Mouse (Mus musculus): Measurements from ENCODE around the gene Barx2. TPM values are rescaled to one million over a fixed set of nuclear protein-coding genes. Genes with fewer than 3 reads are reported as not detected.
"Not testable (repeated sequence)": the region's sequence is repeated elsewhere in the genome, so short reads cannot be mapped to it uniquely, and the experiment has no call there.

Gene Barx2
- polyA plus RNA-seq (2012; rRNA removed), result 0.63 and 0.69 TPM in 2 replicates

- DNase-seq (ENCODE audit: low spot score), result peak; percentile 57
These were observed at the start of gene Barx2 for GRCm38 (mm10) chr9:31912921-31913738. Barx2 (minus strand) TSS chr9:31913462.

- no peak for DNase-seq (ENCODE audit: low spot score)
These were observed 49.0 kb upstream of the Barx2 start for GRCm38 (mm10) chr9:31962265-31962664.

GRCm38 (mm10) chr9:31960488-31960887 is 47.2 kb upstream of the Barx2 start:
- DNase-seq (ENCODE audit: low spot score), result no peak

- no peak for DNase-seq (ENCODE audit: low spot score)
These were observed 44.9 kb upstream of the Barx2 start for GRCm38 (mm10) chr9:31958120-31958519.

GRCm38 (mm10) chr9:31950506-31950905 is 37.2 kb upstream of the Barx2 start:
- DNase-seq (ENCODE audit: low spot score), result no peak

GRCm38 (mm10) chr9:31949031-31949430 is 35.8 kb upstream of the Barx2 start:
- DNase-seq (ENCODE audit: low spot score), result no peak

- DNase-seq (ENCODE audit: low spot score), result no peak
These were observed 33.8 kb upstream of the Barx2 start for GRCm38 (mm10) chr9:31947051-31947450.

GRCm38 (mm10) chr9:31942334-31942733 is 29.1 kb upstream of the Barx2 start:
- no peak for DNase-seq (ENCODE audit: low spot score)

GRCm38 (mm10) chr9:31936486-31936885 is 23.2 kb upstream of the Barx2 start:
- DNase-seq (ENCODE audit: low spot score), result not testable (repeated sequence)

GRCm38 (mm10) chr9:31931691-31932090 is 18.4 kb upstream of the Barx2 start:
- DNase-seq (ENCODE audit: low spot score), result no peak

GRCm38 (mm10) chr9:31931255-31931654 is 18.0 kb upstream of the Barx2 start:
- DNase-seq (ENCODE audit: low spot score), result no peak

- DNase-seq (ENCODE audit: low spot score), result no peak
These were observed 13.5 kb upstream of the Barx2 start for GRCm38 (mm10) chr9:31926766-31927165.

GRCm38 (mm10) chr9:31925830-31926624 is 12.8 kb upstream of the Barx2 start:
- DNase-seq (ENCODE audit: low spot score), result peak; percentile 66

GRCm38 (mm10) chr9:31923529-31923928 is 10.3 kb upstream of the Barx2 start:
- no peak for DNase-seq (ENCODE audit: low spot score)

GRCm38 (mm10) chr9:31919802-31920201 is 6.5 kb upstream of the Barx2 start:
- no peak for DNase-seq (ENCODE audit: low spot score)

GRCm38 (mm10) chr9:31916421-31916820 is 3.2 kb upstream of the Barx2 start:
- DNase-seq (ENCODE audit: low spot score), result no peak

GRCm38 (mm10) chr9:31914871-31915270 is 1.6 kb upstream of the Barx2 start:
- DNase-seq (ENCODE audit: low spot score), result no peak

GRCm38 (mm10) chr9:31913739-31914591 is 703 bp upstream of the Barx2 start:
- no peak for DNase-seq (ENCODE audit: low spot score)

GRCm38 (mm10) chr9:31912553-31912920 is 725 bp downstream of the Barx2 start:
- no peak for DNase-seq (ENCODE audit: low spot score)

GRCm38 (mm10) chr9:31910221-31910620 is 3.0 kb downstream of the Barx2 start:
- DNase-seq (ENCODE audit: low spot score), result no peak

GRCm38 (mm10) chr9:31901781-31902180 is 11.5 kb downstream of the Barx2 start:
- no peak for DNase-seq (ENCODE audit: low spot score)

- DNase-seq (ENCODE audit: low spot score), result no peak
These were observed 18.4 kb downstream of the Barx2 start for GRCm38 (mm10) chr9:31894775-31895320.
